Mouse (Mus musculus) forebrain, embryonic 11.5 days (tissue): ENCODE measurements around the gene Mthfsd. TPM values are rescaled to one million over a fixed set of nuclear protein-coding genes. Genes with fewer than 3 reads are reported as not detected.

ENCODE experiments used
- ATAC-seq: fragments of 200-750 bp; cut with Nextera tagmentation; replicated peaks from 2 replicates; pipeline ENCODE4 v1.8.0; 2017; ENCODE audit warnings: moderate TSS enrichment; ENCODE audit not compliant: low FRiP score
- DNase-seq: peaks from one replicate; pipeline ENCODE4 v3.0.0-alpha.2; 2017; ENCODE audit warnings: low spot score
- H3K27ac ChIP-seq: fragments of 300-500 bp; sonication (generic); 2 replicates; pipeline ENCODE4 v1.5.1; 2014; ENCODE audit warnings: low read depth, low read length
- H3K27me3 ChIP-seq: fragments of 300-500 bp; sonication (generic); 2 replicates; pipeline ENCODE4 v1.6.1; 2014; ENCODE audit warnings: mild to moderate bottlenecking, low read length, mixed read lengths; ENCODE audit not compliant: control insufficient read depth, insufficient read depth
- H3K36me3 ChIP-seq: fragments of 300-500 bp; sonication (generic); 2 replicates; pipeline ENCODE4 v1.6.1; 2014; ENCODE audit warnings: mild to moderate bottlenecking, low read length, moderate library complexity, mixed read lengths; ENCODE audit not compliant: control insufficient read depth, insufficient read depth
- H3K4me1 ChIP-seq: fragments of 300-500 bp; sonication (generic); replicated peaks from 2 replicates; pipeline ENCODE4 v1.6.1; 2014; ENCODE audit warnings: low read length, mixed read lengths; ENCODE audit not compliant: control insufficient read depth, insufficient read depth
- H3K4me2 ChIP-seq: fragments of 300-500 bp; sonication (generic); 2 replicates; pipeline ENCODE4 v1.6.1; 2014; ENCODE audit warnings: low read depth, mild to moderate bottlenecking, low read length, moderate library complexity, mixed read lengths; ENCODE audit not compliant: severe bottlenecking
- H3K4me3 ChIP-seq: fragments of 300-500 bp; sonication (generic); 2 replicates; pipeline ENCODE4 v1.5.1; 2014; ENCODE audit warnings: low read depth, low read length
- H3K9ac ChIP-seq: fragments of 300-500 bp; sonication (generic); 2 replicates; pipeline ENCODE4 v1.6.1; 2014; ENCODE audit warnings: low read length
- H3K9me3 ChIP-seq: fragments of 300-500 bp; sonication (generic); 2 replicates; pipeline ENCODE4 v1.6.1; 2016; ENCODE audit warnings: low read length, mixed read lengths; ENCODE audit not compliant: control insufficient read depth
- WGBS: fragments of 180-500 bp; shearing (Covaris S2); extraction: QIAGEN DNeasy Blood & Tissue Kit; methylation state at CpG from one replicate; pipeline ENCODE4 v1.1.7; 2014; 5-methylcytosine and 5-hydroxymethylcytosine counted together
- polyA plus RNA-seq: library from polyadenylated mRNA; unstranded; fragments of >200 nt; fragmentation: Nextera tagmentation; extraction: Ambion mirVana; gene quantifications from 2 replicates; pipeline ENCODE4 v1.2.1, GENCODE M21; 2014

Gene Mthfsd
- polyA plus RNA-seq, 1 experiment from 2014 or later: 52.8 TPM

GRCm38 (mm10) chr8:121132961-121133513 lies 24.8 kb upstream of the Mthfsd start:
- Histone ChIP-seq H3K27me3 (peaks cover 29% of the 10 kb centered on the region), H3K36me3 (no peaks in the 10 kb centered on the region), H3K9me3 (peaks cover 5% of the 10 kb centered on the region; the same call in 1 of the 2 replicates), H3K4me2 (no peak overlapping the region), H3K9ac (no peak overlapping the region), H3K27ac (no peak overlapping the region), H3K4me1 (peaks cover 8% of the 10 kb centered on the region; the same call in 1 of the 2 replicates), H3K4me3 (no peak overlapping the region)
- 78% methylated on average over 5 of the region's 5 CpGs for WGBS
- no peak for DNase-seq
- ATAC-seq: no peak

DNA sequence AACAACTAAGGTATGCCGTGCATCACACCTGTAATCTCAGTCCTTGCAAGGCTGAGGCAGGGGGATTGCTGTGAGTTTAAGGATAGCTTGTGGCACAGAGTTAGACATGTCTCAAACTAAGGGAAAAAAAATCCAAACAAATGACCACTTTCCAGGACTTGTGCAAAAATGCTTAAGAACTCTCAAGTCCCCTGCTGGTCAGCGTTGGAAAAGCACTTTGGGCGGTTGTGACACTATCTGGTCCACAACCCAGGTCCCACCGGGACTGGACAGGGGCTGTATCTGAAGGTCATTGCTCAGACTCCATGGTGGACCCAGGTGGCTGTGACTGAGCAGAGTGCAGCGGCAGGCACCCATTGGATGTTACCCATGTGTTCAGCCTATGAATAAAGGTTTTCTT lies 22.3 kb upstream of the Mthfsd start:
- ATAC-seq (no peak), DNase-seq (no peak)
- Histone ChIP-seq H3K27ac (no peak overlapping the region), H3K4me1 (peaks cover 10% of the 10 kb centered on the region; the same call in 1 of the 2 replicates), H3K9me3 (no peaks in the 10 kb centered on the region), H3K4me3 (no peak overlapping the region), H3K27me3 (peaks cover 55% of the 10 kb centered on the region), H3K4me2 (no peak overlapping the region), H3K9ac (no peak overlapping the region), H3K36me3 (no peaks in the 10 kb centered on the region)
- 29% methylated on average over 5 of the region's 5 CpGs for WGBS

DNA sequence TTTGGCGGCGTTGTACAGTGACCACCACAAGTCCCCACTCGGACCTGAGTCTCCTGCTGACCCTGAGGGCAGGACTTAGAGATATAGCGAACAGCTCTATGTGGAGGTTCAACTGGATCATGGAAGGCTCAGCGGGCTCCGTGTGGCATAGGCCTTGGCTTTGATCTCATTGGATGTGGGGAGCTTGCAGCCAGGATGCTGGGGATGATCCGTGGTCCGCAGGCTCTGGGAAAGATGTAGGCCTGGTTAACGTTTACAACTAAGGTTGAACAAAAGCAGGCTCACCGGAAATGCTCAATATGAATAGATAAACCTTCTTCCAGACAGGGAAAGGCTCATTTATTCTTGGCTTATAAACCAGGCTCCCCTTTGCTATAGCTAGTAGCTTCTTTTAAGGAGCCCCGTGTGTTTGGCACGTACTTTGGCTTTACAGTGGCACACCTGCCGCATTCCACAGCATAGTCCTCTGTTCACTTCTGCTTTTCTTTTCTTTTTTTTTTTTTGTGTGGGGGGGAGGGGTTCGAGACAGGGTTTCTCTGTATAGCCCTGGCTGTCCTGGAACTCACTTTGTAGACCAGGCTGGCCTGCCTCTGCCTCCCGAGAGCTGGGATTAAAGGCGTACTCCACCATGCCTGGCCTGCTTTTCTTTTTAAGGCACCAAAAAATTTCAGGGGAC lies 21.2 kb upstream of the Mthfsd start:
- DNase-seq (no peak), ATAC-seq (no peak)
- H3K4me3 ChIP-seq: no peak overlapping the region
- H3K9me3 ChIP-seq: no peaks in the 10 kb centered on the region
- 10% methylated on average over 16 of the region's 16 CpGs for WGBS
- peaks cover 65% of the 10 kb centered on the region for H3K27me3 ChIP-seq
- H3K27ac ChIP-seq: no peak overlapping the region
- no peak overlapping the region for H3K4me2 ChIP-seq
- H3K9ac ChIP-seq: no peak overlapping the region
- H3K4me1 ChIP-seq: peaks cover 10% of the 10 kb centered on the region; the same call in 1 of the 2 replicates
- H3K36me3 ChIP-seq: no peaks in the 10 kb centered on the region

GRCm38 (mm10) chr8:121128531-121129264 lies 20.5 kb upstream of the Mthfsd start:
- Histone ChIP-seq H3K4me2 (0 out of 2 replicates have a peak overlapping the region, but pooled peaks have one; percentile 2), H3K4me3 (peak overlapping the region; percentile 5; the same call in 1 of the 2 replicates), H3K9ac (no peak overlapping the region), H3K27ac (no peak overlapping the region), H3K9me3 (no peaks in the 10 kb centered on the region; the same call in 1 of the 2 replicates), H3K27me3 (peaks cover 72% of the 10 kb centered on the region), H3K4me1 (peaks cover 10% of the 10 kb centered on the region; the same call in 1 of the 2 replicates), H3K36me3 (no peaks in the 10 kb centered on the region)
- ATAC-seq (no peak), DNase-seq (no peak)
- WGBS: under 1% methylated on average over 54 of the region's 55 CpGs

DNA sequence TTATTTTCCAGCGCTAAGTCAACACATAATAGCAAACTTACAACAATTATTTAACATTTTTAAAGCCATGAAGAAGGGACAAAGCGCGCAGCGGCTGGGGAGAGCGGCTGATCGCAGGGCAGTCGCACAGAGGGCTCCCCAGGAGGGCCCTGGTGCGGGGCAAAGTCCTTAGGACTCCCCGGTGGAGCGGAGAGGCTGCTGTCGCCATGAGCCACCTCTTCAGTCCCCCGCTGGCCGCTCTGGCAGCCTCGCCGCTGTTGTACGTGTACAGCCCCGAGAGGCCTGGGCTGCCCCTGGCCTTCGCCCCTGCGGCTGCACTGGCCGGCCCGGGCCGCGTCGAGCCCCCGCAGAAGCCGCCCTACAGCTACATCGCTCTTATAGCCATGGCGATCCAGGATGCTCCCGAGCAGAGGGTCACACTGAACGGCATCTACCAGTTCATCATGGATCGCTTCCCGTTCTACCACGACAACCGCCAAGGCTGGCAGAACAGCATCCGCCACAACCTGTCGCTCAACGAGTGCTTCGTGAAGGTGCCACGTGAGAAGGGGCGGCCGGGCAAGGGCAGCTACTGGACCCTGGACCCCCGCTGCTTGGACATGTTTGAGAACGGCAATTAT lies 19.7 kb upstream of the Mthfsd start, which contains the start of gene Foxl1:
TSS of gene Foxl1 (plus strand) at position 185 of the 620 bp plus-strand sequence.
- WGBS: under 1% methylated on average over 43 of the region's 43 CpGs
- ATAC-seq: no peak

DNA sequence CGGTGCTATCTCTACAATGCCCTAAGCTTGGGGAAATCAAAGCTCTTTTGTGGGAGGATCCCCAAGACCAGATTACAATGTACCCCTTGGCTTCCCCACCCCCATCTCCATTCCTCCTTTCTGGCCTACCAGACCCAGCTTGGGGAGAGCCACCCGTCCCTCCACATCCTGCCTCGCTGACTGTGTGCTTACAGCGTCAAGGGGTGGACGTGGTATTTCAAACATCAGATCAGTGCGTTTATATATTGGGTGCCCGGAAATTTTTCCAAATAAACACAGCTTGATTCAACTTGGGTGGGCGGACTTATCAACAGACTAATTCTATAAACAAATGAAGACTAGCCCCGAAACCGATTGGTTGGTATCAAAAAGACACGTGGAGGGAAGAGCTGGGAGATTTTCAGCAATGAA lies 19.1 kb upstream of the Mthfsd start:
- ATAC-seq (no peak), DNase-seq (no peak)
- H3K9ac ChIP-seq: no peak overlapping the region
- H3K27me3 ChIP-seq: peaks cover 86% of the 10 kb centered on the region
- no peak overlapping the region for H3K4me3 ChIP-seq
- H3K27ac ChIP-seq: no peak overlapping the region
- 1% methylated on average over 11 of the region's 11 CpGs for WGBS
- no peak overlapping the region for H3K4me2 ChIP-seq
- H3K36me3 ChIP-seq: no peaks in the 10 kb centered on the region
- no peaks in the 10 kb centered on the region; the same call in 1 of the 2 replicates for H3K9me3 ChIP-seq
- peaks cover 10% of the 10 kb centered on the region; the same call in 1 of the 2 replicates for H3K4me1 ChIP-seq

More for the DNA sequence above, 19.7 kb upstream of the Mthfsd start, which contains the start of gene Foxl1:
- Histone ChIP-seq H3K27ac (no peak within 1 kb of the TSS), H3K27me3 (peaks cover 80% of the 10 kb centered on the region), H3K4me3 (peak within 1 kb of the TSS; percentile 5; the same call in 1 of the 2 replicates), H3K36me3 (no peaks in the 10 kb centered on the region), H3K4me2 (0 out of 2 replicates have a peak within 1 kb of the TSS, but pooled peaks have one; percentile 11), H3K9me3 (no peaks in the 10 kb centered on the region; the same call in 1 of the 2 replicates), H3K9ac (no peak within 1 kb of the TSS), H3K4me1 (peaks cover 10% of the 10 kb centered on the region; the same call in 1 of the 2 replicates)
- no peak for DNase-seq

DNA sequence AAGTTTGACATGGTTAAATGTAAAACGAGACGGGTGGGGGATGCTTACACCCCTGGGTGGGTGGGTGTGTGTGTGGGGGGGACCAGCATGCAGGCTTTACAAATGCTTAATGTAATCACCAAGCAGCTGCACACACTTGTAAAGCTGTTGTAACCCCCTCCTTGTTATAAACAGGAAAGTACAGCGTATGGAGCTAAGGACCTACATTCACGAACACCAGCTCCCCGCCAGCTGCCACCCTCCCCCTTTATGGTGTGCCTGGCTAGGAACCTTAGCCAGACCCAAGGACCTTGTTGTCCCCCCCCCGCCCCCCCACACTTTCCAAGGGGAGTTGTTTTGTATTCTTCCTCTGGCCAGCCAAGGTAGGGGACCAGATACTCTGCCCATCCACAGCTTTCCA lies 18.5 kb upstream of the Mthfsd start:
- no peak overlapping the region for H3K4me3 ChIP-seq
- no peak overlapping the region for H3K27ac ChIP-seq
- no peak overlapping the region for H3K9ac ChIP-seq
- H3K9me3 ChIP-seq: no peaks in the 10 kb centered on the region; the same call in 1 of the 2 replicates
- H3K4me2 ChIP-seq: no peak overlapping the region
- ATAC-seq (no peak), DNase-seq (no peak)
- peaks cover 92% of the 10 kb centered on the region for H3K27me3 ChIP-seq
- 1% methylated on average over 6 of the region's 6 CpGs for WGBS
- H3K36me3 ChIP-seq: no peaks in the 10 kb centered on the region
- peaks cover 10% of the 10 kb centered on the region; the same call in 1 of the 2 replicates for H3K4me1 ChIP-seq

- Histone ChIP-seq H3K4me3 (no peak overlapping the region), H3K9me3 (no peaks in the 10 kb centered on the region; the same call in 1 of the 2 replicates), H3K36me3 (no peaks in the 10 kb centered on the region), H3K4me2 (no peak overlapping the region), H3K4me1 (peaks cover 10% of the 10 kb centered on the region; the same call in 1 of the 2 replicates), H3K27ac (no peak overlapping the region), H3K9ac (no peak overlapping the region), H3K27me3 (peaks cover 97% of the 10 kb centered on the region)
- ATAC-seq: no peak
- no peak for DNase-seq
- 4% methylated on average over 6 of the region's 6 CpGs for WGBS
These were observed 18.0 kb upstream of the Mthfsd start for GRCm38 (mm10) chr8:121126191-121126590.
